Mouse (Mus musculus) heart, adult 11 months (tissue): Measurements from ENCODE around the gene Slc2a3.

ENCODE experiments used
- DNase-seq: peaks from one replicate; pipeline ENCODE4 v3.0.0; 2022

The Slc2a3 gene

DNA sequence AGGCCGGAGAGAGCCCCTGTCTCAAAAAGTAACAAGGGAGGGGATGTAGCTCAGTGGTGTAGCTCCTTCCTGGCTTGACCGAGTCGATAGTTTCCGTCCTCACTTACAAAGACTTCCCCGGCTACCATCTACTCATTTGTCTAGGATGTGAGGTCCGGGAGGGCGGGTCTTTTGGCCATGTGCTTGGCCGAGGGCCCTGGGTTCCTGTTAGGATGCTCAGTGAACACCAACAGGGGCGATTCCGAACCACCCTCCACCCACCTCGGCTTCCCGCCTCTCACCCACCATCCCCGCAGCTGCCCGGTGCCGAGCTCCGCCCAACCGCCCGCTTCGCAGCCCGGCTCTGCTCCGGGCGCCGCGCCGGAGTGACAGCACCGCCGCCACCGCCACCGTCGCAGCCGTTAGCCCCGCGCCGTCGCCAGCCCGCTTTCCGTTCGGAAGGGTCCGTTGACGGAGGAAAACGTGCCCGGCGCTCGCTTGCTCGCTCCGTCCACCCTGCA is at the start of gene Slc2a3:
TSS of gene Slc2a3 (minus strand) at position 340 of the 500 bp plus-strand sequence.
- DNase-seq, result peak; percentile 99

DNA sequence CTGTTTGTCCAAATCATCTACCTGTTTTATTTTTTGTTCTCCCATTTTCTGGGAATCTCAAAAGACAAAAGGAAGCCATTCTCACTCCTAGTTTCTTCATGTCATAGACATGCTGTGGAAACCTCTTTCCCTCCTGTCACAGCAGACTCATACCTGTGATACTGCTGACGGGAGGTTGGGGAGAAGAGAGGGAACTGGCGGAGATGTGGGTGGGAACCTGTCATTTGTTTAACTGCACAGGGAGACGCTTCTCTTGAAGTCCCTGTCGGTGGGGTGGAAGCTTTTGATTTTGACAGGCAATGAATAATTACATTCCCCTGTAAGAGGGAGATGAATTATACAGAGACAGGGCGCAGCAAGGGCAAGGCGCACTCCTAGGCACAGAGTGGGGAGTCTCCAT is 42.3 kb upstream of the Slc2a3 start:
- DNase-seq, result peak; percentile 70

GRCm38 (mm10) chr6:122837539-122837938 is 36.1 kb upstream of the Slc2a3 start:
- DNase-seq, result no peak

DNA sequence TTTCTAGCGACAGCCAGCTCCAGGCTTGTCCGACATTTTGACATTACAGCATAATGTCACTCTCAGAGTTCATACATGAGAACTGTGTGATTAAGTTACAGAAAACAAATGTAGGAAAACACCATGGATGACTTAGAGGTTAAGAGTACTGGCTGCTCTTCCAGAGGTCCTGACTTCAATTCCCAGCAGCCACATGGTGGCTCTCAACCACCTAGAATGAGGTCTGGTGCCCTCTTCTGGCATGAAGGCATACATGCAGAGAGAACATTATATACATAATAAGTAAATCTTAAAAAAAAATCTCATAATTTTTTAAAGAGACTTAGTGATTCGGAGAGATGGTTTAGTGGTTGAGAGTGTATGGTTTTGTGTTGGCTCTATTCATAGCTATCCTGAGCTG is 35.5 kb upstream of the Slc2a3 start:
- DNase-seq, result peak; percentile 33

GRCm38 (mm10) chr6:122834365-122834764 is 32.9 kb upstream of the Slc2a3 start:
- DNase-seq, result peak; percentile 91

- peak; percentile 80 for DNase-seq
These were observed 31.4 kb upstream of the Slc2a3 start for GRCm38 (mm10) chr6:122832880-122833279.

DNA sequence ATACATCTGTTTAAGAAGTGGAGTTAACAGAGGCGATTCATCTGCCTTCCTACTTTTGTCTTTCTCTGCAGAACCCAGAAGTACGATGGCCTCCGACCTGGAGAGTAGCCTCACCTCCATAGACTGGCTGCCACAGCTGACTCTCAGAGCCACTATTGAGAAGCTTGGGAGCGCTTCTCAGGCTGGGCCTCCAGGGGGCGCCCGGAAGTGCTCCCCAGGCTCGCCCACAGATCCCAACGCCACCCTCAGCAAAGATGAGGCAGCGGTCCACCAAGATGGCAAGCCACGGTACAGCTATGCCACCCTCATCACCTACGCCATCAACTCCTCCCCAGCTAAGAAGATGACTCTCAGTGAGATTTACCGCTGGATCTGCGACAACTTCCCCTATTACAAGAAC is 26.6 kb upstream of the Slc2a3 start:
- peak; percentile 92 for DNase-seq

DNA sequence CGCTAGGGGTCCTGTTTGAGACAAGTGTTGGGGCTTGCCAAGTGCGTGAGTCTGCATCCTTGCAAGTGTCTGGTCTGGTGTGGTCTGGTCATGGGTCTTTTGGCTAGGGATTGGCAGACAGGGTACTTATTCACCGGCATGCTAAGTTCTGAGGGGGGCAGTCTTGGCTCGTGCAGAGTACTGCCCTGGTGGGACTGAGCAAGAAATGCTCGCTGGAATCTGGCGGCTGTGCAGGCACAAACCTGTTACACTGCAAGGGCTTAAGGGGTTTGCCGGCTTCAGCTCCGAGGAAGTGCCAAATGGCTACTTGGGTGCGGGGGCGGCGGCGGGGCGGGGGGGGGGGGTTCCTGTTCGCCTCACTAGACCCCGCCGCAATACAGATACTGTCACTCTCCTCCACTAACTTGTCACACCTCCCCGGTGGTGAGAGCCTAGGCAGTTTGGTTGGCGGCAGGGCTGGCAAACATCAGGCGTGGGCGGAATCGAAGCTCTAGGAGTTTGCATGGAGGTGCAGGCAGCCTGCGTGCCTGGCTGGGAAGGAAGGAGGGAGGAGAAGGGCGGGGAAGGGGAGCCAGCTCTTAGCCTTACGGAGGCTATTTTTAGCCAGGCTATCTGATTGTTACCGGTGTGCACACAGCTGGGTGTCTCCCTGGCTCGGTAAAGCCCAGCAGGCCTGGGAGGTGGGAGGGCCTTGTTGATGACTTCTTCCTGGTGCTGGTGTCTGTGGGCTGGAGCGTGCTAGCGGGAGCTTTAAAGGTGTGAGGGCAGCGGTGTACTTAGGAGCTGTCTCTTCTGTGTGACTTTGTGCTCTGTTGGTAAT is 24.7 kb upstream of the Slc2a3 start:
- peak; percentile 99 for DNase-seq

GRCm38 (mm10) chr6:122825166-122825565 is 23.7 kb upstream of the Slc2a3 start:
- no peak for DNase-seq

DNA sequence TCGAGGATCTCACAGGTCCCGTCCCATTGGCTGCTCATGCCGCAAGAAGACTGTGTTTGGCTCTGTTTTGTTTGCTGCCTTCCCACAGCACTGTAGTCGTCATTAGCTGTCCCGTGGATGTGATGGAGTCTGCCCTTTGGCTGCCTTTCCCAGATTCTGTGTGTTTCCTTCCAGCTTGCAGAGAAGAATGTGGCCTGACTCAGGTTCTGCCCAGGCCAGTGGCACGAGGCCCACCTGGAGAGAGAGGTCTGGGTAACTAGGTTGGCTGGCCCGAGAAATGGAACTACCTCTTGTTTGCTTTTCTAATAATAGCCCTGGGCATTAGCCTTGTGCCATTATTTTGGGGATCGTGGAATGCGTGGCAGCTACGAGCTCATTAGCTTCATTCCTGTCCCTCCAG is 22.6 kb upstream of the Slc2a3 start:
- DNase-seq, result peak; percentile 98

DNA sequence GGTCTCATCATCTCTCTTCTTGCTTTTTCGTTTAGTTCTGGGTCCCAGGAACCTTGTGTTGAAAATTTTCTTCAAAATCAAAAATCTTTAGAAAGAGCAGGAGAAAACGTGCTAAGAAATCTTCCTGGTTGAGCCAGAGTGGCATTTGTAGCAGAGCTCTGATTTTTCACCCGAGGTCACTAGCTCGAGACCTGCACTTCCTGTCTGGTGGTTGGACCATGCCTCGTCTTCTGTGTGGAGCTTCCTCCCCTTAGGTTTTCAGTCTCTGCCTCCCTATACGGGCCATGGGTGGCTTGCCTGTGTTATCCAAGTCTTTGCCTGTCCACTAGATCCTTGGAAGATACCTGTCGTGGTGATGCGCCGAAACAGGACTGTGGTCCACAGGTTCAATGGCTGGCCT is 20.4 kb upstream of the Slc2a3 start:
- peak; percentile 91 for DNase-seq

- peak; percentile 91 for DNase-seq
These were observed 19.6 kb upstream of the Slc2a3 start for GRCm38 (mm10) chr6:122820799-122821650.

- DNase-seq, result peak; percentile 96
These were observed 18.8 kb upstream of the Slc2a3 start for GRCm38 (mm10) chr6:122820071-122820798.

DNA sequence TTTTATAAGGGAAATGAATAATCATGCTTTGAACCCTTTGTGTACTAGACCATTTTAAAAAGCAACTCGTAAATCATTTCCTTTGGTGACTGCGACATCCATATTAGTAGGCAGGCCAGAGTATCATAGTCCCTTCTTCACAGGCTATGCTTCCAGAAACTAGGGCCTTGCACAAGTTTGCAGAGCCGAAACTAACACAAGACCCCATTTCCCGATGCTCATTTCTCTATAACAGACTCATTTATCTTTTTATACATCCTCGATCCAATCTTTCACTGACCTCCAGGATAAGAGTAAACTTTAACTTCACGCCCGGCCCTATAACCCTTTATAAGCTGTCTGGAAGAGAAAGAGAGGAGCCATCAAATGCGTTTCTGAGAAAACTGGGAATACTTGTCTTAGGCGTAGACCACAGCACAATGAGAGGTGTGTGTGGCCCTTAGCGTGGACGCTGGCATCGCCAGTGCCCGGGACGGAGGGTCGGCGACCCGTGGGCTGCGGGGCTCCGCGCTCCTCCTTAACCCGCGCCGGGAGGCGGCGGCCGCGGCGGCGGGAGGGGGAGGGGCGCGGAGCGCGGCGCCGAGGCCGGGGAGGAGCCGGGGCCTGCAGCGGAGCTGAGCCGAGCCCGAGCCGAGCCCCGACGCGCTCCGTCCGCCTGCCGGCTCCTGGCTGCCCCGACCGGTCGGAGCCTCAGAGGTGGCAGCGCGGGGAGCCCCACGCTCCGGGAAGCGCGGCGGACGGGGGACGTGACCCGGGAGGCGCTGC is 18.0 kb upstream of the Slc2a3 start, which contains the start of gene Foxj2:
TSS of gene Foxj2 (plus strand) at position 609 of the 765 bp plus-strand sequence.
- peak; percentile 97 for DNase-seq

DNA sequence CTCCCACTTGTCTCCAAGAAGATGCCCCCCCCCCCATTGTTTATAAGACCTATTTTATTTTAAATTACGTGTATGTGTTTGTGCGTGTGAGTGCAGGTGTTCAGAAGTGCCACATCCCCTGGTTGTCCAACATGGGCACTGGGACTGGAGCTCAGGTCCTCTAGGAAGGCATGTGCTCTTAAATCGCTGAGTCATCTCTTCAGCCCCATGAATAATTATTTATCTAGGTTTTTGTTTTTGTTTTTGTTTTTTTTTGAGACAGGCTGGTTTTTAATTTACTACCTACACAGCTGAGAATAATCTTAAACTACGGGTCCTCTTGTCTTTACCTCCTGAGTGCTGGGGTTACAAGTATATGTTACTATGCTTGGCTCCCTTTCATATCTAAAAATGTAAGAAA is 12.2 kb upstream of the Slc2a3 start:
- no peak for DNase-seq

DNA sequence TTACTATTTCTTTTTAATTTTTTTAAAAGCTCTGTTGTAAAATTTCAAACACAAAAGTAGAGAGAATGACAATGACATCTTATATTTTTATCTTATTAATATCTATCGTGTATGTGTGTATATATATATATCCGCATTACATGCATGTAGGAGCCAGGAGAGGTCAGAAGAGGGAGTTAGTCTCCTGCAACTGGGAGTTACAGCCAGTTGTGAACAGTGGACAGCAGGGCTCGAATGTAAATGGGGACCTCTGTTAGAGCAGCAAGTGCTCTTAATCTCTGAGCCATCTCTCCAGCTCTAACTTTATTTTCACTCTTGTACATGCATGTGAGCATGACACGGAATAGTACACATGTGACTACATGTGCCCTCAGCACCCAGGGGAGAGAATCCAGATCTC is 11.3 kb upstream of the Slc2a3 start:
- DNase-seq, result no peak

- DNase-seq, result peak; percentile 92
These were observed 10.5 kb upstream of the Slc2a3 start for GRCm38 (mm10) chr6:122811771-122812600.

DNA sequence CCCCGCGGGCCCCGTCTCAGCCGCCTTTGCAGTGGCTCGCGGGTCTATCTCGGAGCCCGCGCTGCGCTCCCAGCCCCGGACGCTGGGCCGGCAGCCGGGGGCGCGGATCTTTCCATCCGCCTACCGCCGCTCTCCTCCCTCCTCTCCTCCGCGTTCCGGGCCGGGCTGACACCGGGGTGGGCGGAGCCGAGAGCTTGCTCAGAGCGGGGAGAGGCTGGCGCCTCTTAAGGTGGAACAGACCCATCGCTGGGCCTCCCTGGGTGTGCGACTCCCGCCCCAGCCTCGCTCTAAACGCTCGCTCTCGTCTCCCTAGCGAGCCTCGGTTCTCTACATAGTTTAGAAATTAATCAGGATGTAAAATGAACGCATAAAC is 9.8 kb upstream of the Slc2a3 start:
- peak; percentile 100 for DNase-seq

DNA sequence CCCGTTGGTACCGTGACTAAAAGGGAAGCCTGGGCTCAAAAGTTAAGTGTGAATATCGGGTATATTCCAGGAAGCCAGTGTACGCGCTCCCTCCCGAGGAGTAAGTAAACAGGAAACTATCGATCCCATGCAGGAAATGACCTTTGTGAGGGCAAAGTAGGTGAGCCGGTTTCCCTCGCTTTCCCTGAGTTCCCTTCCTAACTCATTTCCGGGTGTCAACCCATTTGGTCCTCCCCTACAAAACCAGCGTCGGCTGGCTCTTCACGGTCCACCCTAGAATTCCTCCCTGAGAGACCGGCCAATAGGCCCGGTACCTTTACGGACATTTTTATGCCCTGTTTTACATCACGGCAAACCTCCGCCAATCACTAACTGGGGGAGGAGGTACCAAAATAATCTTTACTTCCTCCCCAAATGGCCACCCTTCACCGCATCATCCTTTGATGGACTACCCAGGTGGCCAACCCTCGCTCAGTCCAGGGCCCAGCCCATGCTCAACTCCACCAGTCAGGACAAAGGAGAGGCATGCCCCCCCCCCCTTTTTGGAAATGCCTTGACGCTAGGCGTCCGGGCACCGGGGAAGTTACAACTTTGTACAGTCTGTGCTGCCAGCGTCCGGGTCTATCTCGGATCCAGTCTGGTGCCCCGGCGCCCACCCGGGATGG is 9.3 kb upstream of the Slc2a3 start:
- peak; percentile 100 for DNase-seq

DNA sequence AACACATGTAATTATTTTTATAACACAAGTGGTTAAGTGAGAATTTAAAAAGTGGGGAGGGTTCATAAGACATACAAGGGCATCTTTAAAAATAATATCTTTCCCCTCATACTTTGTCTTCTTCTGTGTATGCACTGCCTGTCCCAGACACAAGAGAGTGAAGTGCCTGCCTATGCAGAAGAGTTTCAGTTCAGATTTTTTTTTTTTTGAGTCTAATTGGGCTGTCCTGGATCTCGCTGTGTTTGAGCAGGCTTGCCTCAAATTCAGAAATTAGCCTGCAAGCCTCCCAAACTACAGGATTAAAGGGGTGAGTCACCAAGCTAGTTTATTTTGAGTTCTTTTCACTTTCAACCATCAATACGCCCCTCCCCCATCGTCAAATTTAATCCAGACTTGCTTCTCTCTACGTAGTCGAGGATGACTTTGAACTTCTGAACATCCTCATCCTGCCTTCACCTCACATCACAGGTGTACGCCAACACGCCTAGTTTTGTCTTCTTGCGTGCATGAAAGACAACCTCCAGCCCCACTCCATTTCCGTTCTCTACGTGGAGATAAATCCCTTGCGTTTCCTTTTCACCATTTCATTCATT is 8.7 kb upstream of the Slc2a3 start:
- no peak for DNase-seq
